Mouse (Mus musculus) cerebellum, adult 18-20 months (tissue): ENCODE data around the gene Cacfd1.
A peak's percentile ranks its signal among the peaks of the same experiment; 100 is the strongest.

Experiments used
- DNase-seq, 2 experiments: peaks; one replicate each; pipeline ENCODE4 v3.0.0; 2021

The Cacfd1 gene

GRCm38 (mm10) chr2:27009714-27010244, at the start of gene Cacfd1:
Cacfd1 (plus strand) TSS chr2:27009926.
- DNase-seq: peak; percentile 88 to 90

DNA sequence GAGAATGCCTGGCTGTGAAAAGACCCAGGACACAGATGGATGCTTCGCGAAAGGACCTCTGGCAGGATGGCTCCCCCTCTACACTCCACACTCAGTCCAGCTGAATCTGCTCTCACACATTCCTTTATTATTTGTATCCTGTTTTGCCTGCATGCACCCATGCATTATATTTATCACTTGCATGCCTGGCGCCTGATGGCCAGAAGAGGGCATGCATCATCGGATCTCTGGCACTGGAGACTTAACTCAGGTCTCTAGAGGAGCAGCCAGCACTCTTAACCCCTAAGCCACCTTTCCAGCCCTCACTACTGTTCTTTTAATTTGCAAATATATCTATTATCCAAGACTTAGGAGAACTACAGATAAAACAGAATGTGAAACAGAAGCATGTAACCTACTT, 49.0 kb upstream of the Cacfd1 start:
- no peak for DNase-seq

- DNase-seq: peak; percentile 90 to 95
Measured at GRCm38 (mm10) chr2:26963923-26964723, 45.6 kb upstream of the Cacfd1 start, which contains the start of gene Rexo4. Rexo4 (minus strand) TSS chr2:26964386.

DNA sequence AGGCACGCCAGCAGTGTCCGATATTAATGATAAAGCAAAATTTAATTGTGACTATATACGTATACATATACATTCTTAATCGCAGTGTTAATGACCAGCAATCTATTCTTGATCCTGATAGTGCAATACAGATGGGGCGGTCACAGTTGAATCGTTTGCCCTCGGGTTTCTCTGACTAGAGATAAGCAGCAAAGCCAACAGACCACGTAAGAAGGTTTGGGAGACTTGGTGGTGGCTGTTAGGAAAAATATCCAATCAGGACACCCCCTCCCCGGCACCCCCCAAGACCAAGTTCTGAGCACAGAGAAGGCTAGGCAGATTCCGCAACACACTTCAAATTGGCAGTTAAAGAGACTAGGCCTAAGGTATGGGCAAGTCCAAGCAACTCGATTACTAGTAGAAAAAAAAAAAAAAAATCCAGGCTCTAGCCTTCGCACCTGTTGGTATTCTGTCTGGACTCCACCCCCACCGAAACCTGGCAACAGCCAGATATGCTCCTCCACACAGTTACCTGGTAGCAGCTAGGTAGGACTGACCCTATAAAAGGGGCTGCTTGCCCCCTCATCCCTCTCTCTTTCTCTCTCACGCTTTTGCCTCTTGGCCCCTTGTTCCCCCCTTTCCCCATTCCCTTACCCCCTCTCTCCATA, 44.9 kb upstream of the Cacfd1 start:
- DNase-seq: peak in 1 of 2 experiments; percentile 15

GRCm38 (mm10) chr2:26967262-26967661, 42.5 kb upstream of the Cacfd1 start:
- DNase-seq: no peak

DNA sequence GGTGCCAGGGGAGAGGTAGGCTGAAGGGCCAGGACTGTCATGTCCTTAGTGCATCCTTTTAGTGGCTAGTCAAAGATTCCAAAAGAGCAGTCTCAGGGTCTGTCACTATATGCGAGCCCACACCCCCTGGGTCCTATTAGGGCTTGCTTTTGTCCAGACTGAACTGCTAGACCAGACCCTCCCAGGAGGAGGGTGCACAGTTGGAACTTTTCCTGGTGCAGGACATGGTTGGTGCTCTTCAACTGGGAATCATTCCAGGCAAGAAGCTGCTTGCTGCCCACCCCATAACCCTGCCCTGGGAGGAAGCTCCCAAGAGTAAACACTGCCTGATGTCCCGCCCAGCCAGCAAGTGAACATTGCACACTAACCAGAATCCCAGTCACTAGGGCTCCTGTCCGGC, 36.6 kb upstream of the Cacfd1 start, which contains the start of gene Adamts13:
Gene Adamts13, plus strand, starts transcription at position 301 of the 400 bp plus-strand sequence.
- no peak for DNase-seq

- DNase-seq: no peak
Measured at GRCm38 (mm10) chr2:26973960-26974359, 35.8 kb upstream of the Cacfd1 start.

DNA sequence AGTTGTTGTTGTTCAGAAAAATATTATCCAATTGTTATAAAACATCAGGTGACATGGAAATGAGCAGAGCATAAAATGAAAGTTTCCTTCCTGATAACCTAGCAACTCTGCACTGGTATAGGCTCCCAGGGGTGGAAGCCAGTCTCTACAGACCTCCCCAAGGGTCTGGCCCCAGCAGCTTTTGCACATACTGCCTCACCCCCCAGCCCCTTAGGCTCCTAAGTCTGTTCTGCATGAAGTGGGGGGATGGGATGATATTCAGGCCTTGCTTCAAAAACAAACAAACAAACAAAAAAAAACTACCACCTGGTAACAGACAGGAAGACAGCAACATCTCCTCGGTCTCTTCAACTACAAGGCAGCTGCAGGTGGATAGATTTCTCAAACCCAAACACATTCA, 29.4 kb upstream of the Cacfd1 start:
- DNase-seq: no peak

DNA sequence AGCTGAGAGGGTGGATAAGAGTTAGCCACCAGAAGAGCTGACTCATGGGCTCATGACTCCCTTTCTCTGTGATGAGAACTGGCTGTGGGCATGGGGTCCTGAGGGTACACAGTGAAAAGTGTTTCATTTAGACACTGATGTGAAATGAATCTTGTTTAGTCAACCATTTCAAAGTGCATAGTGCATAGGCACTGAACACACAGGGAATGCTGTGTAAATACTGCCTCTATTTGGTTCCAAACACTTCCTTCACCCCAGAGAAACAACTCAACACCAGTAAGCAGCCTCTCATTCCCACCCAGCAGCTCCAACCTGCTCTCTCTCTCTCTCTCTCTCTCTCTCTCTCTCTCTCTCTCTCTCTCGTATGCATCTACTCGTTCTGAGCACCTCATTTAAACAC, 25.5 kb upstream of the Cacfd1 start:
- no peak for DNase-seq

DNA sequence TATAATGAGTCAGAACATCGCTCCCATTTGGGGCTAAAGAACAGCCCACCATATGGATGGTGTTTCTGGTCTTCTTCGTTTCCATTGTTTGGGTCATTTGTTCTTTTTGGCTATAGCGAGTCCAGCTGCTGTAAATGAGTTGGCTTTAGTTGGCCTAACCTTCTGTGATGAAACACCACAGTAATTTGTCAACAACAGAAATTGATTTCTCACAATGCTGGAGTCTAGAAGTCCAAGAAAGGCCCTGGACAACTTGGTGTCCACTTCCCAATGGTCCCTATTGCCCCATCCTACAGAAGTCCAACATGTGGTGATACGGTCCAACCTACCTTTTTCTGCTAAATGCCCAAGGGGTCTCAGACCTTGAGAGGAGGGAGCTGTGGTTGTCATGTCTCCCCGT, 25.1 kb upstream of the Cacfd1 start:
- DNase-seq: no peak

DNA sequence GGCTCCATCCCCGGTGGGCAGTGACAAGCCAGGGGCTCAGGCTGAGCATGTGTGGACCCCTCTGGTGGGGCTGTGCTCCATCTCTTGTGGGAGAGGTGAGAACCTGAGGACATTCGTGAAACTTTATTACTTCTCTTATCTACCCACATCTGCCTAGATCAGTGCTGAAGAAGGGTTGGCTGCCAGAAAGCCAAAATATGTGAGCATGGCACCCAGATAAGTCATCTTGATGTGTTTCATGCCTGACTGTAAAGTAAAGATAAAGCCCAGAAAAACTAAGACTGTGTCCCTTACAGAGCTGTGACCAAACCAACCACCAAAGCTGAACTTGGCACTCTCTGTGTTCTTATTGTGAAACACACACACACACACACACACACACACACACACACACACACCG, 15.8 kb upstream of the Cacfd1 start:
- DNase-seq: no peak

- no peak for DNase-seq
Measured at GRCm38 (mm10) chr2:26997498-26997897, 12.2 kb upstream of the Cacfd1 start.

- no peak for DNase-seq
Measured at GRCm38 (mm10) chr2:26997993-26998392, 11.7 kb upstream of the Cacfd1 start.

GRCm38 (mm10) chr2:27006255-27006654, 3.5 kb upstream of the Cacfd1 start:
- no peak for DNase-seq

- no peak for DNase-seq
Measured at GRCm38 (mm10) chr2:27007701-27008100, 2.0 kb upstream of the Cacfd1 start.

GRCm38 (mm10) chr2:27017802-27018201, 8.1 kb downstream of the Cacfd1 start:
- peak; percentile 69 to 82 for DNase-seq

DNA sequence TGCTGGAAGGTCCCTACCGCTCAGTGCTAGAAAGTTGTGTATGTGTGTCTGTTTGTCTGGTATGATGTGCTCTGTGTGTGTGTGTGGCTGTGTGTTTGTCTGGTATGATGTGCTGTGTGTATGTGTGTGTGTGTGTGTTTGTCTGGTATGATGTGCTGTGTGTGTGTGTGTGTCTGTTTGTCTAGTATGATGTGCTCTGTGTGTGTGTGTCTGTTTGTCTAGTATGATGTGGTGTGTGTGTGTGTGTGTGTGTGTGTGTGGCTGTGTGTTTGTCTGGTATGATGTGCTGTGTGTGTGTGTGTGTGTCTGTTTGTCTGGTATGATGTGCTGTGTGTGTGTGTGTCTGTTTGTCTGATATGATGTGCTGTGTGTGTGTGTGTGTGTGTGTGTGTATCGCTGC, 9.8 kb downstream of the Cacfd1 start:
- no peak for DNase-seq

DNA sequence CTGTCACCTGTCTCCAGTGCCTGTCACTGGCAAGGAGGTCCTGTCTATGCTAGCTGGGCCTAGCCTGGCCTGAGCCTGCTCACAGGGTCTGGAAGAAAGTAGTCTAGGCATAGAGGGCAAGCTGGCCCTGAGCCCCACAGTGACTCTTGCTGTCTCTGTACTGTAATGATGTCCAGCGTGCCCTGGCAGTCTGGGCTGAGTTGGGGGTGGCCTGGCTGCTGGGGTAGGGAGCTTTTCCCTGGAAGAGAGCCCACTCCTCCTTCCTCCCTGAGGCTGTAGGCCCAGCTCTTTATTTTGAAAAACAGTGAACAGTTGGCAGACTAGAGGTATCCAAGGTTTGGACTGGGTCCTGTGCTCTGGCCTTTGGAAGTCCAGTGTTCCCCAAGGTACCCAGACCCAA, 11.4 kb downstream of the Cacfd1 start:
- DNase-seq: no peak

- DNase-seq: no peak
Measured at GRCm38 (mm10) chr2:27022612-27023011, 12.9 kb downstream of the Cacfd1 start.

DNA sequence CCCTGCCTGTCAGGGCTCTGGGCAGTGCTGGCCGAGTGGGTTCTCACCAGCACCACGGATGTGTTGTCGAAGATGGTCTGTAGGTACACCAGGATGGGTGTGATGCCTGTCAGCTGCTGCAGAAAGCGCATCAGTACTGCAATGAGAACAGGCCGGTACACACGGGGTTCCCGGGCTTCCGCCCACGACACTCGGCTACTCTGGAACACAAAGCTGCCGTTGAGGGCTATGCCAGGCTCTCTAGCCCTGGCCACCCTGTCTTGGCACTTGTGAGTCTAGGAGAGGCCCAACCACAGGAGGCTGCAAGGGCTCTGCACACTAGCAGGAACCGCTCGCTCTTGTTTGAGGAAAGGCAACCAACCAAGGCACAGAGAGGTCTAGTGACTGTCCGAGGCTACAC, 14.4 kb downstream of the Cacfd1 start:
- no peak for DNase-seq

DNA sequence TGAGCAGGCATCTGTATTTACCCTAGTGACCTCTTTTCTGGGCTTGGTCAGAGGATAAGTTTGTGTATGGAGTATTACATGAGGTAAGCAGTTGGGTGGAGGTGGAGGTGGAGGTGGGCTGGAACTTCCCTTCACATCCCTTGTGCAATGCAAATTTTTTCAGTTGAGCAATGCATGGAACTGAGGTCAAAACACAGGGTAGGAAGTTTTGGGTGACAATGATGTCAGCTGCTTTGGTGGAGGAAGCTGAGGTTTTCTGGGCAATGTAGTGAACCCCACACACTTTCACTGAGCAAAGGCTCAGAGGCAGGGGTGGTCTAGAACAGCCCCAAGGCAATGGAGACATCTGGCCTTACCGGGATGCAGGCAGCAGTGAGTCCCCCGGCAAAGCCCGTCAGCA, 15.8 kb downstream of the Cacfd1 start:
- no peak for DNase-seq

- no peak for DNase-seq
Measured at GRCm38 (mm10) chr2:27026332-27026731, 16.6 kb downstream of the Cacfd1 start.

GRCm38 (mm10) chr2:27026857-27027617, 17.3 kb downstream of the Cacfd1 start:
- DNase-seq: peak; percentile 46 to 50
